Mouse (Mus musculus) forebrain, embryonic 13.5 days (tissue): ENCODE measurements around the gene Kcnrg. TPM values are rescaled to one million over a fixed set of nuclear protein-coding genes. Genes with fewer than 3 reads are reported as not detected.
"Not testable (repeated sequence)": the region's sequence is repeated elsewhere in the genome, so short reads cannot be mapped to it uniquely, and the experiment has no call there.

Experiments
- ATAC-seq: fragments of 200-750 bp; cut with Nextera tagmentation; 2 replicates; pipeline ENCODE4 v1.8.0; 2017
- H3K27ac ChIP-seq: fragments of 300-500 bp; sonication (generic); 2 replicates; pipeline ENCODE4 v1.5.1; 2015; ENCODE audit warnings: inconsistent platforms, mild to moderate bottlenecking, moderate library complexity
- H3K27me3 ChIP-seq: fragments of 300-500 bp; sonication (generic); 2 replicates; pipeline ENCODE4 v1.6.1; 2015; ENCODE audit warnings: mild to moderate bottlenecking, inconsistent platforms
- H3K36me3 ChIP-seq: fragments of 300-500 bp; sonication (generic); 2 replicates; pipeline ENCODE4 v1.6.1; 2015; ENCODE audit warnings: mild to moderate bottlenecking, inconsistent platforms; ENCODE audit not compliant: poor library complexity, severe bottlenecking
- H3K4me1 ChIP-seq: fragments of 300-500 bp; sonication (generic); 2 replicates; pipeline ENCODE4 v1.6.1; 2015; ENCODE audit warnings: inconsistent platforms
- H3K4me2 ChIP-seq: fragments of 300-500 bp; sonication (generic); 2 replicates; pipeline ENCODE4 v1.6.1; 2015; ENCODE audit warnings: inconsistent platforms, mild to moderate bottlenecking, moderate library complexity
- H3K4me3 ChIP-seq: fragments of 300-500 bp; sonication (generic); 2 replicates; pipeline ENCODE4 v1.5.1; 2015; ENCODE audit warnings: mild to moderate bottlenecking, inconsistent platforms
- H3K9ac ChIP-seq: fragments of 300-500 bp; sonication (generic); 2 replicates; pipeline ENCODE4 v1.6.1; 2015; ENCODE audit warnings: mild to moderate bottlenecking, inconsistent platforms
- H3K9me3 ChIP-seq: fragments of 300-500 bp; sonication (generic); replicated peaks from 2 replicates; pipeline ENCODE4 v1.6.1; 2016; ENCODE audit warnings: inconsistent platforms
- WGBS: fragments of 180-500 bp; shearing (Covaris S2); methylation state at CpG from one replicate; pipeline ENCODE4 v1.1.7; 2015; 5-methylcytosine and 5-hydroxymethylcytosine counted together
- polyA plus RNA-seq: library from polyadenylated mRNA; unstranded; fragments of >200 nt; fragmentation: Nextera tagmentation; extraction: Ambion mirVana; gene quantifications from 2 replicates; pipeline ENCODE4 v1.2.1, GENCODE M21; 2015

The Kcnrg gene
- 2.4 and 2.8 TPM in 2 replicates for polyA plus RNA-seq

- 92% methylated on average over 3 of the region's 3 CpGs for WGBS
- no peak within 1 kb of the TSS for H3K4me2 ChIP-seq
- H3K9ac ChIP-seq, result no peak within 1 kb of the TSS
- no peaks in the 10 kb centered on the region for H3K27me3 ChIP-seq
- H3K27ac ChIP-seq, result no peak within 1 kb of the TSS
- no peaks in the 10 kb centered on the region for H3K9me3 ChIP-seq
- H3K4me3 ChIP-seq, result no peak within 1 kb of the TSS
- H3K4me1 ChIP-seq, result peaks cover 6% of the 10 kb centered on the region; the same call in 1 of the 2 replicates
- H3K36me3 ChIP-seq, result peaks cover 48% of the 10 kb centered on the region
- no peak for ATAC-seq
Measured at GRCm38 (mm10) chr14:61607157-61607556, at the start of gene Kcnrg. Gene Kcnrg, plus strand, starts transcription at chr14:61607457.

DNA sequence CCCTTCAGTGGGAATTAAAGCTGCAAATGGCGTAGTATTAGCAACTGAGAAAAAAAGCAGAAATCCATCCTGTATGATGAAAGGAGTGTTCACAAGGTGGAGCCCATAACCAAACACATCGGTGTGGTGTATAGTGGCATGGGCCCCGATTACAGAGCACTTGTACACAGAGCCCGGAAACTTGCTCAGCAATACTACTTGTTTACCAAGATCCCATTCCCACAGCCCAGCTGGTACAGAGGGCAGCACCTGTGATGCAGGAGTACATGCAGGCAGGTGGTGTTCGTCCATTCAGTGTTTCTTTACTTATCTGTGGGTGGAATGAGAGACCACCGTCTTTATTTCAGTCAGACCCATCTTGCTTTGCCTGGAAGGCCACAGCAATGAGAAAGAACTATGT, 48.4 kb upstream of the Kcnrg start:
- no peak overlapping the region for H3K4me3 ChIP-seq
- 0 out of 2 replicates have a peak, but pooled peaks cover 3% of the 10 kb centered on the region for H3K27me3 ChIP-seq

DNA sequence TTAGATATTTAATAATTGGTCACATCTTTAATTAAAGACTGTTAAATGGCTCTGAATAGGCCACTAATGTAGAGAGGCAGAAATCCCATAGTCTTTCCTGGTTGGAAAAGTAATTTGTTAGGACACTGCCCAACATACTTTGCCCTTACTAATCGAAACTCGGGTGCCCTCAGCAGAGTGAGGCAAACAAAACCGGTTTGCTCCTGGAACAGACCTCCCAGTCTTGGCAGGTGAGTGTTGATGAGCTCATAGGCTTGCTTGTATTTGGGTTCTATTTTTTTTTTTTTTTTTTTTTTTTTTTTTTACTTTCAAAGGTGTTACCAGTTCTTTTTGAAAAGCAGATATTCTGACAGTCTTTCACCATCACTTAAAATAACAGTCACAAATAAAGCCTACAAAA, 47.4 kb upstream of the Kcnrg start:
- peaks cover 9% of the 10 kb centered on the region for H3K4me1 ChIP-seq
- no peak overlapping the region for H3K27ac ChIP-seq
- H3K9me3 ChIP-seq, result no peaks in the 10 kb centered on the region
- 0 out of 2 replicates have a peak, but pooled peaks cover 3% of the 10 kb centered on the region for H3K27me3 ChIP-seq
- no peak for ATAC-seq
- H3K9ac ChIP-seq, result no peak overlapping the region
- no peak overlapping the region for H3K4me3 ChIP-seq
- no peak overlapping the region for H3K4me2 ChIP-seq
- H3K36me3 ChIP-seq, result no peaks in the 10 kb centered on the region
- WGBS, result 78% methylated on average over 3 of the region's 3 CpGs

More for the DNA sequence above, 48.4 kb upstream of the Kcnrg start:
- Histone ChIP-seq H3K4me2 (no peak overlapping the region), H3K36me3 (no peaks in the 10 kb centered on the region), H3K27ac (no peak overlapping the region), H3K4me1 (peaks cover 9% of the 10 kb centered on the region), H3K9ac (no peak overlapping the region), H3K9me3 (no peaks in the 10 kb centered on the region)
- WGBS, result 92% methylated on average over 6 of the region's 6 CpGs
- ATAC-seq, result no peak

GRCm38 (mm10) chr14:61566211-61566610, 41.0 kb upstream of the Kcnrg start:
- H3K4me2 ChIP-seq, H3K4me3 ChIP-seq, H3K9me3 ChIP-seq, H3K4me1 ChIP-seq, ATAC-seq, H3K36me3 ChIP-seq, H3K9ac ChIP-seq, H3K27me3 ChIP-seq, H3K27ac ChIP-seq: not testable (repeated sequence)
- WGBS, result 95% methylated on average over 4 of the region's 4 CpGs

- ATAC-seq, result no peak
- H3K4me2 ChIP-seq, result no peak overlapping the region
- WGBS, result 71% methylated on average over 2 of the region's 2 CpGs
Measured at GRCm38 (mm10) chr14:61569344-61569743, 37.9 kb upstream of the Kcnrg start.

DNA sequence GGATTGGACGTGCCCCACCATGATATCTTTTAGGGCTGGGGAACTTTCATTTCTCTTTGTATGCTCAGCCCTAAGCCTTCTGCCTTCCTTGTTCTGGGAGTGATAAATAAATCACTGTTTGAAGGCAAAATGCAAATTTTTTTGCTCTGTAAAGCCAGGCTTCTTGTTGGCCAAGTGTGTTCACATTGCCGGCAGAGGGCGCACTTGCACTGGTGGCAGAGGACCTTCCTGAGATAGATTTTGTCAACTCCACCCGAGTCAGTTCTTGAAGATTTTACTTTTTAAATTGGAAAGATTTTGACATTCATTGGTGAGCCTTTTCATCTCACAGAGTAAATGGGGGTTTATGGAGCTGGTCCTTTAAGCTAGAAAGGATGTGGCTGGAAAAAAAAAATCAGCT, 35.9 kb upstream of the Kcnrg start:
- Histone ChIP-seq H3K36me3 (no peaks in the 10 kb centered on the region), H3K9me3 (no peaks in the 10 kb centered on the region), H3K27me3 (no peaks in the 10 kb centered on the region), H3K27ac (no peak overlapping the region), H3K4me2 (no peak overlapping the region), H3K9ac (no peak overlapping the region), H3K4me1 (no peaks in the 10 kb centered on the region), H3K4me3 (no peak overlapping the region)
- 14% methylated on average over 4 of the region's 4 CpGs for WGBS
- ATAC-seq, result no peak

More at GRCm38 (mm10) chr14:61569344-61569743, 37.9 kb upstream of the Kcnrg start:
- Histone ChIP-seq H3K4me3 (no peak overlapping the region), H3K27me3 (no peaks in the 10 kb centered on the region), H3K36me3 (no peaks in the 10 kb centered on the region), H3K9ac (no peak overlapping the region), H3K4me1 (no peaks in the 10 kb centered on the region), H3K27ac (no peak overlapping the region), H3K9me3 (no peaks in the 10 kb centered on the region)

GRCm38 (mm10) chr14:61572131-61572530, 35.1 kb upstream of the Kcnrg start:
- no peak for ATAC-seq
- Histone ChIP-seq H3K36me3 (no peaks in the 10 kb centered on the region), H3K27ac (no peak overlapping the region), H3K4me1 (no peaks in the 10 kb centered on the region), H3K9ac (no peak overlapping the region), H3K4me2 (no peak overlapping the region), H3K27me3 (no peaks in the 10 kb centered on the region), H3K4me3 (no peak overlapping the region), H3K9me3 (no peaks in the 10 kb centered on the region)
- WGBS, result 72% methylated on average over 2 of the region's 2 CpGs

DNA sequence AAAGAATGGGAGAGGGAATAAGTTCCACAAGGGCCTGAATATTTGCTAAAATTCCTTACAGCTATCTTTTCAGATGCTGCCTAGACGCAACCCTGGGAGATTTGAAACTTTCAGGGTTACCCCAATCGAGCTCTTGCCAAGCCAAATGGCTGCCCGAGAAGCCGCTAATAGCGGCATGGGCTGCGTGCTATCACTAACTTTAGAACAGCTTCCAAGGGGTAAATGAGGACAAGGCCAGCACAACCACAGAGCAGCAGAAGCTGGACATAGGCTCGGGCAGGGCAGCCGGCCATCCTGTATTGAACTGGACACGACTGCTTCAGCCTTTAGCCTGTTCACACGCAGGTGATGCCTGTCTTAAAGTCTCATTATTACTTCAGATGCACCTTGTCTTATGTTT, 32.2 kb upstream of the Kcnrg start:
- no peaks in the 10 kb centered on the region for H3K36me3 ChIP-seq
- H3K27ac ChIP-seq, result no peak overlapping the region
- ATAC-seq, result no peak
- WGBS, result 90% methylated on average over 10 of the region's 10 CpGs
- no peaks in the 10 kb centered on the region for H3K4me1 ChIP-seq
- H3K4me2 ChIP-seq, result no peak overlapping the region
- H3K4me3 ChIP-seq, result no peak overlapping the region
- H3K9me3 ChIP-seq, result no peaks in the 10 kb centered on the region
- H3K27me3 ChIP-seq, result no peaks in the 10 kb centered on the region
- H3K9ac ChIP-seq, result no peak overlapping the region

DNA sequence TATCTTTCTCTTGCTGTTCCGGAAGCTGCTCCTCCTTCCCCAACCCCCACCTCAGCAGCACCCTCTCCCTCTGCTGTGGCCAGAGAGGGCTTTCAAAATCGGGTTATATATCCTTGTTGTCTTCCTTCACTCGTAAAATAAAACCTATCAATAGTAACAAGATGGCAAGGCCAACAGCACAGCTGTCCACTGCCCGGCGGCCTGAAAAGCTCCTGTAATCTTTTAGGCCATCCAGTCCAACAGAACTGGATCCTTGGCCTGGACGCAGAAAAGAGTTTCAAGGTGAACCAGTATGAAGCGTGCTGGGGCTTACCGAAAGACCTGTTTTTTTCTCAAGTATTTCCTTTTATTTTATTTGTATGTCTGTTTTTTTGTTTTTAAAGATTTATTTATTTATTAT, 31.3 kb upstream of the Kcnrg start:
- Histone ChIP-seq H3K4me1 (no peaks in the 10 kb centered on the region), H3K27me3 (no peaks in the 10 kb centered on the region), H3K4me3 (no peak overlapping the region), H3K4me2 (no peak overlapping the region), H3K27ac (no peak overlapping the region), H3K36me3 (no peaks in the 10 kb centered on the region), H3K9me3 (no peaks in the 10 kb centered on the region), H3K9ac (no peak overlapping the region)
- 89% methylated on average over 8 of the region's 8 CpGs for WGBS
- no peak for ATAC-seq

GRCm38 (mm10) chr14:61589288-61590065, 17.8 kb upstream of the Kcnrg start:
- ATAC-seq, result no peak
- Histone ChIP-seq H3K27ac (no peak overlapping the region), H3K4me2 (no peak overlapping the region), H3K4me3 (no peak overlapping the region), H3K27me3 (no peaks in the 10 kb centered on the region), H3K36me3 (no peaks in the 10 kb centered on the region), H3K9ac (no peak overlapping the region), H3K9me3 (no peaks in the 10 kb centered on the region), H3K4me1 (no peaks in the 10 kb centered on the region)
- 91% methylated on average over 4 of the region's 4 CpGs for WGBS

GRCm38 (mm10) chr14:61596719-61597426, 10.4 kb upstream of the Kcnrg start:
- ATAC-seq, result no peak
- no peaks in the 10 kb centered on the region for H3K27me3 ChIP-seq
- 91% methylated on average over 9 of the region's 9 CpGs for WGBS
- H3K9ac ChIP-seq, result no peak overlapping the region
- no peak overlapping the region for H3K27ac ChIP-seq
- no peaks in the 10 kb centered on the region for H3K9me3 ChIP-seq
- H3K36me3 ChIP-seq, result no peaks in the 10 kb centered on the region
- peaks cover 20% of the 10 kb centered on the region for H3K4me1 ChIP-seq
- no peak overlapping the region for H3K4me2 ChIP-seq
- no peak overlapping the region for H3K4me3 ChIP-seq

DNA sequence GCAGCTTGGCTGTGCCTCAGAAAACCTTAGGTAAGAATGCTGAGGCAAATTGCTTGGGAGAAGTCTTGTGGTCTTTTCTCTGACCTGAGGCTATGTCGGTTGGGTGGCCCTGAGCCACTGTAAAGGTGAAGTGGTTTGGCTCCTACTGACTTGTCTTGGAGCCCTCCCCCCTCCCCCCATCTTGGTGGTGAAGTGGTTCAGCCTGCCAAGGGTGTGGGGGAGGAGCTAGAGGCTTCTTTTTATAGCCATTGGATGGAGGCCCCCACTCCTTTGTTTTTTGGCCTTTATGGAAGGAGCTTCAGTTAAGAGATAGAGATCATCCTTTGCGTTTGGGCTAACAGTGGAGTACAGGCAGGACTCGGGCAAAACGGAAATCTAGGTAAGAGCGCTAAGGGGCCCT, 9.3 kb upstream of the Kcnrg start, which contains the start of gene Trim13:
Trim13 (plus strand) TSS at position 280 of the 400 bp plus-strand sequence.
- Histone ChIP-seq H3K27me3 (no peaks in the 10 kb centered on the region), H3K4me2 (peak within 1 kb of the TSS; percentile 71), H3K4me3 (peak within 1 kb of the TSS; percentile 85), H3K9ac (no peak within 1 kb of the TSS), H3K36me3 (no peaks in the 10 kb centered on the region), H3K9me3 (no peaks in the 10 kb centered on the region), H3K27ac (no peak within 1 kb of the TSS), H3K4me1 (peaks cover 22% of the 10 kb centered on the region)
- ATAC-seq, result no peak
- 57% methylated on average over 5 of the region's 5 CpGs for WGBS
